Mouse (Mus musculus): ENCODE measurements around the gene Mfsd2b. TPM values are rescaled to one million over a fixed set of nuclear protein-coding genes. Genes with fewer than 3 reads are reported as not detected.

Gene Mfsd2b
- total RNA-seq, 2 experiments from 2014 or later = 0.75 to 0.93 TPM

DNA sequence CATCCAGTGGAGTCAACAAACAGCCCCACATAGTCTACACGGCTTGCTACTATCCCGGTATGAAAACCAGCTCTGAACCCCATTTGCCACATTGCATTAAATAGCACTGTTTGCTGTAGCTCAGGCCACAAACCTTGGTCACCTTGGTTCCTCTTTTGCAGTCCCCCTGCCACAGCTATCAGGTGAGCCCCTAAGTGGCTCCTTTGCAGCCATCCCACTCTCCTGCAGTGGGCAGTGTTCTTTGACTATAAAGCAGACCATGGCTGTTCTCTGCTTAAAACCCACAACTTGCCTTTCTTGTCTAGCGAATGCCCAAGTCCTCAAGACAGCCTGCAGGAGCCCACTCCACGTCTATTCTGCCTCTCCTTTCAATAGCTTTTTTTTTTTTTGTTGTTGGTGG is 1.9 kb downstream of the Mfsd2b start:
- DNase-seq (ENCODE audit: extremely low spot score in 1 of 2, low spot score in 2 of 2) = no peak
- intact Hi-C loops (cut with DNase I) = no loop called here
- Histone ChIP-seq H3K27ac (no peak overlapping the region), H3K4me3 (no peak overlapping the region)
- TF ChIP-seq CTCF (IDR thresholded peaks at IDR 0.05) = no peak; the same call in 1 of the 2 replicates

GRCm38 (mm10) chr12:4871260-4871659 is 2.9 kb downstream of the Mfsd2b start:
- TF ChIP-seq CTCF (IDR thresholded peaks at IDR 0.05) = no peak
- Histone ChIP-seq H3K27ac (no peak overlapping the region), H3K4me3 (no peak overlapping the region)
- DNase-seq (ENCODE audit: extremely low spot score in 1 of 2, low spot score in 2 of 2) = no peak
- intact Hi-C loops (cut with DNase I) = no loop called here

- no peak for DNase-seq (ENCODE audit: extremely low spot score in 1 of 2, low spot score in 2 of 2)
- intact Hi-C loops (cut with DNase I) = no loop called here
- H3K27ac ChIP-seq = no peak overlapping the region
- no peak for TF ChIP-seq CTCF (IDR thresholded peaks at IDR 0.05)
- H3K4me3 ChIP-seq = no peak overlapping the region
These were observed 5.2 kb downstream of the Mfsd2b start for GRCm38 (mm10) chr12:4868924-4869323.

DNA sequence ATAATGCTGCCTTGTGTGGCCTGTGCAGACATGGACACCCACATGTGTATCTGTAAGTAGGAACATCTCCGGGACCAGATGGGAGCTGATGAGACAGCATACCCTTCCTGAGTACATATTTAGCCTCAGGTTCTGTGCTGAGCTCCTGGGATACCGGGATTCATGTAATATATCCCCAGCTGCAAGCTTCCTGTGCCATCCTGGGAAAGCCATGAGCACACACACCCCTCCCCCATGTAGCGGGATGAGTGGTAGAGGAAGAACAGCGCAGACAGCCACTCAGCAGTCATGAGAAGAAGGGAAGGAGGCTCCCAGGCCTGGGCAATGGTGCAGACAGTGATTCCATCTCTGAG is 9.8 kb downstream of the Mfsd2b start:
- Histone ChIP-seq H3K27ac (peak overlapping the region; percentile 36), H3K4me3 (no peak overlapping the region)
- intact Hi-C loops (cut with DNase I) = no loop called here
- no peak for TF ChIP-seq CTCF (IDR thresholded peaks at IDR 0.05)
- DNase-seq (ENCODE audit: extremely low spot score in 1 of 2, low spot score in 2 of 2) = peak; percentile 38

DNA sequence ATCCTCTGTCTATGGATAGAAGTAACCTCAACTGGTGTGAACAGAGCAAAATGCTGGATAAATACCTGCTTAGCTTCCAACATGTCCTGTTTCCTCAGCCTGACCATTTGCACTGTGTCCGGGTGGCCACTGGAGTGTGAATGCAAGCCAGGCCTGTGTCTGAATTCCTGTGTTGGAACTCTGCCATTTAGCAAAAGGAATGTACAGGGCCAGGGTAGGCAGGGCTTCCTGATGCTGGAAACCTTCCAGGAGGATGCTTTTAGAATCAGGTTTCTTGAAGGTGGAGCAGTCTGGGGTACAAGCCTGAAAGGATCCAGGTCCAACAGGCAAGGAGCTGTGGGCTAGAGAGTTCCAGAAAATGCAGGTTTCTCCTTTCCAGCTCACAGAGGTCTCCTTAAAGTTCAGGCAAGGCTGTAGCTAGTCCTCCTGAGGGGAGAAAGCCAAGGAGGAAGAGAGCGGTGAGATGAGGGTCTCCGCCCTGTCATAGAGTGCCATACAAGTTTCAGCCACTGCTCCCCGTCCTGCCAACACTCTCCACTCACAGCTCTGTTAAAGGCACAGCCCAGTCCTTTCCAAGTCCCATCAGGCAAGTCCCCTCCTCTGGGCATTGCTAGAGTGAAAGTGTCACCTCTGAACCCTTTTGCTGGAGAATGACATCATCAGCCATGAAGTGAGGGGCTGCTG is 10.4 kb downstream of the Mfsd2b start:
- intact Hi-C loops (cut with DNase I) = no loop called here
- TF ChIP-seq CTCF (IDR thresholded peaks at IDR 0.05) = no peak
- no peak for DNase-seq (ENCODE audit: extremely low spot score in 1 of 2, low spot score in 2 of 2)
- Histone ChIP-seq H3K27ac (peak overlapping the region; percentile 15; the same call in 1 of the 2 replicates), H3K4me3 (no peak overlapping the region)

- intact Hi-C loops (cut with DNase I) = no loop called here
- no peak for DNase-seq (ENCODE audit: extremely low spot score in 1 of 2, low spot score in 2 of 2)
- H3K4me3 ChIP-seq = no peak overlapping the region
- H3K27ac ChIP-seq = no peak overlapping the region
- TF ChIP-seq CTCF (IDR thresholded peaks at IDR 0.05) = peak; percentile 30
These were observed 11.5 kb downstream of the Mfsd2b start for GRCm38 (mm10) chr12:4862672-4863071.

DNA sequence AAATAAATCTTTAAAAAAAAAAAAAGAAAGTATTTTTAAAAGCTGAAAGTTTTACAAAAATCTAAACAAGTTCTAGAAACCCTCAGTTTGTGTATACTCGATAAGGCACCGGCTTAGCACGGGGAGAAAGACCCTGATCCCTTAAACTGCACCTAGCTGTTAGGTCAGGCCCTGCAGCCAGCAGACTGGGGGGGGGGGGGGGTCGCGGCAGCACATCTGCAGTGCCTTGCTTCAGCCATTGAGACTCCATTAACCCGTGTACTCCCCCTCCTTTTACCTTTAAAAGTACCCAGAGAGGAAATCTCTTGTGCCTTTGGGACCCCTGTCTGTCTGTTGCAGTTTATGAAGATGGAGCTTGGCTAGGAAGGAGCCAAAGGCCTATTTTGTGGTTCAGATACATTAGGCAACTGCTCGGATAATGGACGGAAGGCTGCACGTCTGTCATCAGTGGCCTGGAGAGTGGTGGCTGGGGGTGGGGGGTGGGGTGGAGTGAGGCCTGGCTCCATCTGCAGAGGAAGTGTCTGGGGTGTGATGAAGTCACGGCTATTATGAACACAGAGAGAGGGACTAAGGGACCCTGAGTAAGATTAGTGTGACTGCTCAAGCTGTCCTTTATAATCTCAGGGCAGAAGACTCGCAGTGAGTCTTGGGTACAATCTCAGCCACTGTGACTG is 14.8 kb downstream of the Mfsd2b start:
- no peak for DNase-seq (ENCODE audit: extremely low spot score in 1 of 2, low spot score in 2 of 2)
- intact Hi-C loops (cut with DNase I) = loop anchor here (5.0 kb wide), 1 partner anchor 113 kb away; no protein-coding TSS in a partner anchor
- Histone ChIP-seq H3K4me3 (no peak overlapping the region), H3K27ac (no peak overlapping the region)
- no peak for TF ChIP-seq CTCF (IDR thresholded peaks at IDR 0.05)

GRCm38 (mm10) chr12:4856834-4857233 is 17.3 kb downstream of the Mfsd2b start:
- Histone ChIP-seq H3K4me3 (no peak overlapping the region), H3K27ac (no peak overlapping the region)
- peak; percentile 35 for TF ChIP-seq CTCF (IDR thresholded peaks at IDR 0.05)
- intact Hi-C loops (cut with DNase I) = loop anchor here (5.0 kb wide), 1 partner anchor 115 kb away; no protein-coding TSS in a partner anchor
- DNase-seq (ENCODE audit: extremely low spot score in 1 of 2, low spot score in 2 of 2) = no peak

- peak; percentile 42 for TF ChIP-seq CTCF (IDR thresholded peaks at IDR 0.05)
- DNase-seq (ENCODE audit: extremely low spot score in 1 of 2, low spot score in 2 of 2) = no peak
- intact Hi-C loops (cut with DNase I) = loop anchor here (5.0 kb wide), 1 partner anchor 116 kb away; no protein-coding TSS in a partner anchor
- H3K27ac ChIP-seq = no peak overlapping the region
- no peak overlapping the region for H3K4me3 ChIP-seq
These were observed 18.0 kb downstream of the Mfsd2b start for GRCm38 (mm10) chr12:4856160-4856559.

GRCm38 (mm10) chr12:4843741-4844140 is 30.4 kb downstream of the Mfsd2b start:
- intact Hi-C loops (cut with DNase I) = loop anchor here (2.0 to 5.0 kb wide), 2 partner anchors 64 to 75 kb away; partner anchors contain the start of genes Fam228b, Pfn4 and Ubxn2a
- peak overlapping the region; percentile 65 for H3K4me3 ChIP-seq
- H3K27ac ChIP-seq = peak overlapping the region; percentile 50; the same call in 1 of the 2 replicates
- DNase-seq (ENCODE audit: extremely low spot score in 1 of 2, low spot score in 2 of 2) = no peak
- no peak for TF ChIP-seq CTCF (IDR thresholded peaks at IDR 0.05)

DNA sequence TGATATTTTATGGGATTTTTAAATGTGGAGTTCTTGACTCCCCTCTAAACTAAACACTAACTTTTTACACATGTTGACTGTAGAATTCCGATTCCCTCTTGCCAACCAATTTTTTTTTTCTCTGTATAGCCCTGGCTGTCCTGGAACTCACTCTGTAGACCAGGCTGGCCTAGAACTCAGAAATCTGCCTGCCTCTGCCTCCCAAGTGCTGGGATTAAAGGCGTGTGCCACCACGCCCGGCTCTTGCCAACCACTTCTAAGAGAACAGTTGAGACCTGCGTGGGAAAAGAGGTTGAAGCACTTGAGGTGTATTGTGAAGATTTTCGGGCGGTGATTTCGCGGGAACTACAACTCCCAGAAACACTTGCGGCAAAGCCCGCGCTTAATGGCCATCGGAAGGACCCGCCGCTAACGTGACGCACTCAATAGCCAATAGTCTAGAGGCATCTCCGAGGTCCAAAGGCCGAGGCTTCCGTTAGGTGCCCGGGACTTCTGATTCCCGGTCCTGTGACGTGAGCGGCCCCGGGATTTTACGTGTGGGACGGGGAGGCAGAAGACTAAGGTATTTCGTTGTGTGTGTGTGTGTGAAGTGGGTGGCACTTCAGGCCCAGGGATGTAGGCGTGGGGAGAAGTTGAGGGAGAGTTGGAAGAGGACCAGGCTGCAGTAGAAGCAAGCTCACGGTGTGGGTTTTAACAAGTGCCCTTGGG is 31.1 kb downstream of the Mfsd2b start, which contains the start of gene Wdcp:
Gene Wdcp, plus strand, starts transcription at position 414 of the 708 bp plus-strand sequence.
- H3K27ac ChIP-seq = peak within 1 kb of the TSS; percentile 50; the same call in 1 of the 2 replicates
- no peak for TF ChIP-seq CTCF (IDR thresholded peaks at IDR 0.05)
- intact Hi-C loops (cut with DNase I) = loop anchor here (2.0 to 5.0 kb wide), 2 partner anchors 64 to 74 kb away; partner anchors contain the start of genes Fam228b, Pfn4 and Ubxn2a
- peak within 1 kb of the TSS; percentile 65 for H3K4me3 ChIP-seq
- peak; percentile 86 to 91 for DNase-seq (ENCODE audit: extremely low spot score in 1 of 2, low spot score in 2 of 2)

All from left cerebral cortex, adult 2 months (tissue).